Mouse (Mus musculus): Measurements from ENCODE around the gene Kcnh2.
"Not testable (repeated sequence)": the region's sequence is repeated elsewhere in the genome, so short reads cannot be mapped to it uniquely, and the experiment has no call there.

Gene Kcnh2

DNA sequence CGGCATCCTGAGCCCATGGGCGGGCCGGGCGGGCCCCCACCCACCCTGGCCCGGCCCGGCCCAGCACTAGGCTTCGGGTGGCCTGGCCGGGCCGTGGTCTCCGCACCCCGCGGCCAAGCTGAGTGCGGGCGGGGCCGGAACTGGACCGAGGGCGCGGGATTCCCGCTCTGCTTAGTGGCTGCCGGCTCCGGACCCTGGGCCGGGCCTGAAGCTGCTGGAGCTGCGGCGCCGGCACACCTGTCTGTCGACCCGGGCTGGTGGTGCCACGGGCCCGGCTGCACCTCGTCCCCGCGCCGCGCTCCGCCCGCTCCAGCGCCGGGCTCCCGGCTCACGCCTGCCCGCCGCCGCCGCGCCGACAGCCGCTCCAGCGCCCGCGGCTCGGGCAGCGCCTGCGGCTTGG is at the start of gene Kcnh2:
Kcnh2 (minus strand) TSS at position 327 of the 400 bp plus-strand sequence.
- no peak for DNase-seq (ENCODE audit: low spot score)

DNA sequence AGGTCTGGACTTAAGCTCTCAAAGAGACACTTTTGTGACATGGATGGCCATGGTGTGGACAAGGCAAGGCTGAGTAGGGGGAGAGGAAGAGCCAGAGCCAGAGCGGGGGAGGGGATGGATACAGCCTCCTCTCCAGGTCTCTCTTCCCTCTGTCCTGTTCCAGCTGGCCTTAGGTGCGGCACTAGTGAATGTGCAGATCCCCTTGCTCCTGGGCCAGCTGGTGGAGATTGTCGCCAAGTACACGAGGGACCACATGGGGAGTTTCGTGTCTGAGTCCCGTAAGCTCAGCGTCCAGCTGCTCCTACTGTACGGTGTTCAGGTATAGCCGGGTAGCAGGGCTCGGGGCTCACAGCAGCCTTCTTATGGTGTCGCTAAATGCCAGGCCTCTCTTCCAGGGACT is 49.0 kb upstream of the Kcnh2 start:
- no peak for DNase-seq (ENCODE audit: low spot score)

DNA sequence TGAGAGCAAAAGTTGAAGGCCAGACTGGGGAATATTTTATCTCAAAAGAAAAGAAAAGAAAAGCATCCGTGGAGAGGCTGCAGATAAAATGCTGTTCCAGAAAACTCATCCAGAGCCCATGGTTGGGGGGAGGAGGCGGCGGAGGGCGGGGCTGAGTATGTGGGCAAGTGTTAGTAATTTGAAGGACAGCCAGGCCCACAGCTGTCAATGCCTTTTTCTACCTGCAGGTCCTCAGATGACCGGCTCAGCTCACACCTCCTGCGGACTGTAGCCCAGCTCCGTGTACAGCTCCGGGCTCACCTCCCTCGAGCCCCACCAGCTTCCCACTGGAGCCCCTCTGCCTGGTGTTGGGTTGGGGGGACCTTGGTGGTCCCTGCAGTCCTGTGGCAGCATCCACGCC is 48.3 kb upstream of the Kcnh2 start:
- DNase-seq (ENCODE audit: low spot score): no peak

DNA sequence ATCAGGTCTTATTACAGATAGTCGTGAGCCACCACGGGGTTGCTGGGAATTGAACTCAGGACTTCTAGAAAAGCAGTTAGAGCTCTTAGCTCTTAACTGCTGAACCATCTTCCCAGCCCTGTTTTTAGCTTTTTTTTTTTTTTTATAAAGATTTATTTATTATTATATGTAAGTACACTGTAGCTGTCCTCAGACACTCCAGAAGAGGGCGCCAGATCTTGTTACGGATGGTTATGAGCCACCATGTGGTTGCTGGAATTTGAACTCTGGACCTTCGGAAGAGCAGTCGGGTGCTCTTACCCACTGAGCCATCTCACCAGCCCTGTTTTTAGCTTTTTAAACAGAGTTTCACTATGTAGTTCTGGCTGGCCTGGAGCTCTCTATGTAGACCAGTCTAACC is 44.9 kb upstream of the Kcnh2 start:
- not testable (repeated sequence) for DNase-seq (ENCODE audit: low spot score)

DNA sequence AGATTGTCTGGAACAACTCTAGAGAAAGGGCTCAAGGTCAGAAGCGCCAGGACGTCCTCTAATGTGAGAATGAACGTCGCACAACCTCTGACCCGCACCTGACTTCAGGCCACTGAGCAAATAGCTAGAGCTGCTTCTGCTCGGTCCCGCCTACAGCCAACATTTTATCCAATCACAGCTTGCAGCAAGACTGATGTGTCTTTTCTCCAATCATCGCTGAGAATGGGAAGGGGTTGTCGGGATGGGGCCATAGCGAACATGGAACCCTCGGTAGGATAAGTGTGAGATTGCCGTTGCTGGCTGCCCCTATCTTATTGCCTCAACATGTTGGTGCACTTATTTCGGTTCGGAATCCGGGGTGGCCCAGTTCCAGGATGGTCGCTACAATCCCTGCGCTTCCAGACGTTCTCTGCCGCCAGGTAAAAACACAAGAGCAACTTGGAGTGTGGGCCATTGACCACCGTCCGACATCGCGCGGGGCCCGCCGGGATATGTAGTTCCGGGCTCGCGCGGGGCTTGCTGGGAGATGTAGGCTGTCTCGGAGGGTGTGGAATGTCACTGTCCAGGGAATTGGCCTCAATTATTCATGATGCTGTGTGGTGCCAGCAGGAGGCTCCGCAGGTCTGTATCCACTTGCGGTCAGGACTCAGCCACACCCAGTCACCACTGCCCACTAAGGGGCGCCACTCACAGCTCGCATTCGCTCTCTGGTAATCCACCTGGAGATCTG is 42.9 kb upstream of the Kcnh2 start:
- peak; percentile 95 for DNase-seq (ENCODE audit: low spot score)

DNA sequence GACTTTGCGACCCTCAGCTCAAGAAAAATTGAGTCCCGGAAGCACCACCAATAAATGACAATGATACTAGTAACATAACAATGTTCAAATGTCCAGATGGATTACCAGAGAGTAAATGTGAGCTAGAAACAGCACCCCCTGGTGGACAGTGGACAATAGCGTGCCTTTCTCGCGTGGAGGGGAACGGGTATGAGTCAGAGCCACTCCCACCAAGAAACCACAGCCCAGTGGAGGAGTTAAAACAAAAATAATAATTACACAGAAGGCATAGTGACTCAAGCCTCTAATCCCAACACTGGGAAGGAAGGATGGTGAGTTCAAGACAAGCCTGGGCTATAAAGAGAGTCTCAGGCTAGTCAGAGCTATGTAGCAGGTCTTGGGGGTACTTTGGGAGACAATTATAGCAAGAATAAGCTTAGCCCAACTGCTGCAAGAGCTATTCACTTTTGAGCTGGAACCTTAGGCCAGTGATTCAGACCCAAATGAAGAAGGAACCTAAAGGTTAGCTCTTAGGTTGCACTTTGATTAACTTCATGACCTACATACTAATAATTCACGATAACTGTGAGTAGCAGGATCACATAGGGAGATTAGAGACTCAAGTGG is 42.1 kb upstream of the Kcnh2 start, which contains the start of gene Abcb8:
Abcb8 (plus strand) TSS at position 272 of the 606 bp plus-strand sequence.
- DNase-seq (ENCODE audit: low spot score): peak; percentile 91

DNA sequence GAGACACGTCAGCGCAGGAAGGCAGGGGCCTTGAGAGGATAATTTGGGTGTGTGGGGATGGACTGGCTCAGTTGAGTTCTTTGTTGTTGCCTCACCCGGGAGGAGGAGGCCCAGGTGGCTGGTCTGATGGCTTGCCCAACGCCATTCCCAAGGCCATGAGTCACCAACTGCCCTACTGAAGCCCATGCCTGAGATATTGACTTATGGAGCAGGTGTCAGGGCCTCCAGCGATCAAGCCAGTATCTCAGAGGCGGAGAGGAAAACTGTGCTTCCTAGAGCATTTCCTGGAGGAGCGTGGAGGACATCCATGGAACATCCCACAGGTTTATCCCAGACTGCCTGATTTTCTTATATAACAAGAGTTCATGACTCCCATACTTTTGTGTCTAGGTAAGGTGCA is 41.3 kb upstream of the Kcnh2 start:
- no peak for DNase-seq (ENCODE audit: low spot score)

DNA sequence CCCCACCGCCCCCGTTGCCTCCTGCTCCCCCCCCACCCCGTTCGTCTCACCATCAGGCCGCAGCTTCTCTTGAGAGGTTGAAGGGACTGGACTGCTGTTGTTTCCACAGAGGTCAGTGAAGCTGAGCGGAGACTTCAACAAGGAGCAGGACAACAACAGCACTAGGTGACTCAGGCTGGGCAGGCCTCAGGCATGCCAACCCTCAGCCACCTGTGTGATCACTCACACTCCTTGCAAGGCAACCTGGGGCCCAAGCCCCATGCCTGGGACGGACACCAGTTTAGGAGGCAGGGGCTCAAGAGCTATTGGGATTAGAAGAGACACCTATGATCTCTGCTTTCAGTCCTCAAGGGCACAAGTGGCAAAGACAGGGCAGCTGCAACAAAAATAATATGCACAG is 40.5 kb upstream of the Kcnh2 start, which contains the start of gene Atg9b:
Atg9b (minus strand) TSS at position 280 of the 400 bp plus-strand sequence.
- DNase-seq (ENCODE audit: low spot score): no peak

DNA sequence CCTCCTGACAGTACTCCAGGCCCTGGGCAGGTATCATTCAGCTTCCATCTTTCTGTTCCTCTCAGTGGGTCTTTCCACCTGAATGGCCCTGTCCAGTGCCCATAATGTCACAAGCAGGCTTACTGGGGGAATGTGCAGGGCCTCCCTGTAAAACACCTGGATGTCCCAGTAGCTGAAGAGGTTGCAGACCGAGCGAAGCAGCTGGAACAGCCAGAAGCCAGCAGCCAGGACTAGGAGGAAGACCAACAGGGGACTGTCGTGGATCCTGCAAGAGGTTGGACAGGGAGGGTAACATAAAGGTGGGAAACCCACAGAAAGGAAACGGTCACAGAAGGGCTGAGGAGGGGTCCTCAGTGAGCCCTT is 38.2 kb upstream of the Kcnh2 start:
- DNase-seq (ENCODE audit: low spot score): no peak

DNA sequence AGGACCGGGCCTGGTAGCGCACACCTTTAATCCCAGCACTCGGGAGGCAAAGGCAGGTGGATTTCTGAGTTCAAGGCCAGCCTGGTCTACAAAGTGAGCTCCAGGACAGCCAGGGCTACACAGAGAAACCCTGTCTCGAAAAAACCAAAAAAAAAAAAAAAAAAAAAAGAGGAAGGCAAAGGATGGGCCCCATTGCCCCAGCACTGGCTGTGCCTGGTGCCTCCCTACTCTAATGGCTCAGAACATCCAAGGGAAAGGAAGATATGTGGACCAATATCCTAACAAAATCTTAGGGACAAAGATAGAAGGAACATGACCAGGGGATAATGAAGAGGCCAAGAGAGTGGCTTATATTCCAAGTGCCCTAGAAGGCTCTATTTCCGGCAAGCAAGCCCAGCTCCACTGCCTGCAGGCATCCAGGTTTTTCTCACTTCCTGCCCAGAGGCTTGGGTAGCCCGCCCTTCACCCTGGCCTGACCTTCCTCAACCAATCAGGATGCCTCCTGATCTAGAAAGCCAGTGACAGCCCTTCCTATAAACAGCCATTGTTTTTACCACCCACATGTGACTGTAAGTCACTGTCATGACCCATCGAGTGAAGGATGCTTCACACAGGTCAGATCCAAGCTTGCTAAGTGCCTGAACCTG is 37.7 kb upstream of the Kcnh2 start:
- no peak for DNase-seq (ENCODE audit: low spot score)

DNA sequence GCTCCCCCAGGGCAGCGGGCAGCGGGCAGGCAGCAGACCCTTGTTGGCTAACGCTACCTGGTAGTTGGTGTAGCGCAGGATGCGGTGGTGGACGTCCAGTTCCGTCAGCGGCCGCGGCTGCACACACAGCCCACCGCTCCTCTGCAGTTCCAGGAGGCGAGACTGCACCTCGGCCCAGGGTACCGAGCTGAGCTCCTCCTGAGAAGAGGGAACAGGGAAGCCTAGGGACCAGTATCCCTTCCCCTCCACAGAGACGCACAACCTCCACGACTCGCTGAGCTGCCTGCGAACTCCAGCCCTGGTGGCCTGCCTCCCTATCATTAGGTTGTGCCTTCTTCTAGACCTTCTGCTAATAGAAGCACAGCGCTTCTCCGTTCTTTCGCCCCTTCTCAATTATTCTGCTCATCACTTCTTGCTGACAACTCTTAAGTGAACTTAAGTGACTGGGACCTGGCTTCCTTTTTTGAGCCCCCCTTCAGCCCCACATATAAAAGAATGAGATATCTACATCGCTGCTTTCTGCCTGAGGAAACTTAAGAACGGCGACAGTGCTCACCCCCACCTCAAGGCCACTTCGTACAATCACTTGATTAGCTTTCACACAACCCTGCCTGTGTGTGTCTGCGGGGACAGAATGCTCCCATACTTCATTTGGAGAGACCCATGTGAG is 37.0 kb upstream of the Kcnh2 start:
- no peak for DNase-seq (ENCODE audit: low spot score)

DNA sequence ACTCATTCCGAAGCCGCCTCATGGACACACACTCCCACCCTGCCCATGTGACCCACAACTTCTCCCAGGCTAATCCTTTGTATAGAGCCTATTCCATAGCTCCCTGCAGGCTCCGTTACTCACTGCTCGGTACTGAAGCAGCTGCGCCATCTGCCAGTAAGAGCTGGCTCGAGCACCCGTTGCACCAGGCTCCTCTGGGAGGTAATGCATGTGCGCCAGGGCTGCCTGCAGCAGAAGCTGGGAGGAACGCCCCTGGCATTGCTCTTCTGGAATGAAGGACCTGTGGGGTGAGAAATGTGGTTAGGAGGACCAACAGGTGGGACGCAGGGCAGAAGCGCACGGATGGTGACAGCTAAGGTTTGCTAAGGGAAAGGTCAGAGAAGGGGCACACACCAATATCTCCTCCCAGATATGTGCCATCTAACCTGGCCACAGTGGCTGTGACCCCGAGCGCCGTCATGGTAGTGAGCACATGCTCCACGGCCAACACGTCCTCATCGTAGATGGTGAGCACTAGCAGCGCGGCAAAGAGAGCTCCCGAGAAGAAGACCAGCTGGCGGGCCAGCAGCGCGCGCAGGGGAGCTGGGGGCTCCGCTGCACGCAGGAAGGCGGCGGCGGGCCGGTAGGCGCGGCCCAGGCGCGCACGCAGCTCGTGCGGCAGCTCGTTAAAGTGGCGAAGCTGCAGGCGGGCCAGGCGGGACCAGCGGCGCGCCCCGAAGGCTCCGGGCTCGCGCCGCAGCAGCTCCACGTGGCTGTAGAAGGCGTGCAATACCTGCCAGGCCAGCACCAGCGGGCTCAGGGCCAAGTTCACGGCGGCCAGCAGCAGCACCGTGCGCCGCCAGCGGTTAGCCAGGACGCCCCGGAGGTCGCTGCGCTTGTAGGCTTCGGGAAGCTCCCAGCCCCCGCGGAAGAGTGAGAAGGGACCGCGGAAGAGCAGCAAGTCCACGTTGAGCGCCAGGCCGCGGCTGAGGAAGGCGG is 36.1 kb upstream of the Kcnh2 start:
- no peak for DNase-seq (ENCODE audit: low spot score)

DNA sequence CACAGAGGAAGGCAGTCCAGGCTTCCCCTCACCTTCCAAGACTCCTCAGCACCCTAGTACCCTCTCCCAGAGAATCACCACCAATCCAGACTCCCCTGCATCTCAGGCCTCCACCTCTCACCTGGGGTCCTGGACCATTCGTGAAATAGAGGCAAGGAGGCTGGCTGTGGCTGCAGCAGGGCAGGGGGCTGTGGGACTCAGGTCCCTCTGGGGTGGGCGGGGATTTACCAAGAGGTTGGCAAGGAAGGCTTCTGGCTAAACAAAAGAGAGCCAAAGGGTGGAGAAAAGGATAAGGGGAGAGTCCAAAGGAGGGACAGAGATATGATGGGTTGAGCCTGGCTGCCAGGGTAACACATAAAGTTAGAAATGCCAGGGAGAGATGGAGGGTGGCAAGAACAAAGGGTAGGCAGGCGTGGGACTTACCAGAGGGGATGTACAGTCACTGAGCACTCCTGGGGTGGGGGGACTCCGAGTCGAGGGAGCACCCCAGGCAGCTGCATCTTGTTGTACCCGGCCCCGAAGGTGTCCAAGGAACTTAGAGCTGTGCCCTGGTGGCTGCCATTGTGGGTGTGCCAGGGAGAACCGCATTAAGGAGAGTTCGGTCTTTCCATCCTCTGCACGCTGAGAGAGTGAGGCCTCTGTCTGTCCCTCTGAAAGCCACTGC is 34.6 kb upstream of the Kcnh2 start:
- no peak for DNase-seq (ENCODE audit: low spot score)

DNA sequence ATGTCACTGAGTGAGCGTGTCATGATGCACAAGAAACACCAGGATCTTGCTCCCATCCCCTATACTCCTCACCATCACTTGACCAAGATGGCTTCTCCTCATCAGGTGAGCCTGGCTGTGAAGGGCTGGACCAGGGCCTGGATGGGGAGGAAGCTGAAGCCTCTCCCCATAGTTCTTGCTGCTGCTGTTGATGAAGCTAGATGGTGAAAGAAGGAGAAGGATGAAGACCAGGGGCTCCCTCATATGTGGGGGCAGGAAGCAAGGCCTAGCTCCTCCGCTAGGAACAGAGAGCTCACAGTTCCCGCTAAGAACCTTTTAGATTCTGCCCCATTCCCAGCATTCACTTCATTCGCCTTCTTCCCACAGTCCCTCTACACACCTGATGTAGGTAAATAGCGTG is 34.0 kb upstream of the Kcnh2 start:
- DNase-seq (ENCODE audit: low spot score): no peak

DNA sequence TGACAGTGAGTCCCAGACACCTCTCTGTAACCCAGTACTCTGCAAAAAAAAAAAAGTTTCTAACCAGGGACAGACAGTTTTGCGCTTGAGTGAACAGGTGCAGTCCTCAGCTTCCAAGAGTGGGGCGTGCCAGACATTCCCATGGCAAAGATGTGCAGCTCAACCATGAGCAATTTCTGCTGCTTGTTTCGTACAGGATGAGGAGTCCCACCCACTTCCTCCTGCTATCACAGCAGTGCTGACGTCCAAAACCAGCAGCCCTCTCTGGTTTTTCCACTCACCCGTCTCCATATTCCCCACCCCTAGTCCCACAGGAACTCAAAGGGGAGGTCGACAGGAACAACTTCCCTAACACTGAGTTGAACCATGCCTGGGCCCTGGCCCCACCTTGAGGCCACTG is 33.0 kb upstream of the Kcnh2 start:
- no peak for DNase-seq (ENCODE audit: low spot score)

DNA sequence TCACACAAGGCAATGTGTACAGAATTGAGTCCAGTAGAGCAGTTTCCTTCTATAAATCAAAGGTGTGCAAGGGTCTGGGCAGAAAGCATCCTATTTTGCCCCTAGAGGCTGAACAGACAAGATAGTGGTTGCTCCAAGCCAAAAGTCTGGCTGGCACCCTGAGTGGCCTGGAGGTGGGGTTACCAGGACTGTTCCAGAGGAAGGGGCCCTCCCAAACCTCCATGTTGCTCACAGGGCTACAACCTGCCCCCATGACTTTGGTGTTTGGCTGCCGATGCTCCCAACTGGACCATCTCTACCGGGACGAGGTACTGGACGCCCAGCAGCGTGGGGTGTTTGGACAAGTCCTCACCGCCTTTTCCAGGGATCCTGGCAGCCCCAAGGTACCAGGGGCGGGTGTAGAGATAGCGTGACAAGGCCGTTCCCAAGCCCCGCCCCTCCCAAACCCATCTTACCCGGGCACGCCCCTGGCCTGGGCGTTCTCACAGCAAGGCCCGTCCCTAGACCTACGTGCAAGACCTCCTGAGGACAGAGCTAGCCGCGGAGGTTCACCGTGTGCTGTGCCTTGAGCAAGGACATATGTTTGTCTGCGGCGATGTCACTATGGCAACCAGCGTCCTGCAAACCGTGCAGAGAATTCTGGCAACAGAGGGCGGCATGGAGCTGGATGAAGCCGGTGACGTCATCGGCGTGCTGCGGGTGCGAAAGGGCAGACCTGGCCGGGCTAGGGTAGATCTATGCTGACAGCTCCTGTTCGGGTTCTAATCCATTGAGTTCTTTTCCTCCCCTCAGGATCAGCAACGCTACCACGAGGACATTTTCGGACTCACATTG is 31.8 kb upstream of the Kcnh2 start:
- peak; percentile 86 for DNase-seq (ENCODE audit: low spot score)

DNA sequence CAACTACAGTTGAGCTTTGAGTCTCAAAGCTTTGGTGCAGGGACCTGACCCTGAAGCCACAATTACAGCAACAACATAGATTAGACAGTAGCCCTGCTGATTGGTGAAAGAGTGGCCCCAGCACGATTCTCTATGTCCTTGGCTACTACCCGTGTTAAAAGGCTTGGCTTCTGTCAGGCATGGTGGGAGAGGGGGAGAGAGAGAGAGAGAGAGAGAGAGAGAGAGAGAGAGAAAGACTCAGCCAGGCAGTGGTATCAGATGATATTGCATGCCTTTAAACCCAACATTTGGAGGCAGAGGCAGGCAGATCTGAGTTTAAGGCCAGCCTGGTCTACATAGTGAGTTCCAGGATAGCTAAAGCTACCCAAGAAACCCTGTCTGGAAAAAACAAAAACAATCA is 30.6 kb upstream of the Kcnh2 start:
- DNase-seq (ENCODE audit: low spot score): no peak

DNA sequence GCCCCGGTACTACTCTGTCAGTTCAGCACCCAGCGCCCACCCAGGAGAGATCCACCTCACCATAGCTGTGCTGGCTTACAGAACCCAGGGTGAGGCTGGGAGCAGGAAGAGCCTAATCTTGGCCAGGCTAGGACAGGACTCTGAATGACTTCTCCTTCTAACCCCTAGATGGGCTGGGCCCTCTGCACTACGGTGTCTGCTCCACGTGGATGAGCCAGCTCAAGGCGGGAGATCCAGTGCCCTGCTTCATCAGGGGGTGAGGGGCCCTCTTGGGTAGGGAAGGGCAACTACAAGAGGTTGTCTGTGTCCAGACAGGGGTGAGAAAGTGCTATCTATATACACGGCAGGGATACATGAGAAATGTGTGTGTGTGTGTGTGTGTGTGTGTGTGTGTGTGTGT is 30.1 kb upstream of the Kcnh2 start:
- no peak for DNase-seq (ENCODE audit: low spot score)

DNA sequence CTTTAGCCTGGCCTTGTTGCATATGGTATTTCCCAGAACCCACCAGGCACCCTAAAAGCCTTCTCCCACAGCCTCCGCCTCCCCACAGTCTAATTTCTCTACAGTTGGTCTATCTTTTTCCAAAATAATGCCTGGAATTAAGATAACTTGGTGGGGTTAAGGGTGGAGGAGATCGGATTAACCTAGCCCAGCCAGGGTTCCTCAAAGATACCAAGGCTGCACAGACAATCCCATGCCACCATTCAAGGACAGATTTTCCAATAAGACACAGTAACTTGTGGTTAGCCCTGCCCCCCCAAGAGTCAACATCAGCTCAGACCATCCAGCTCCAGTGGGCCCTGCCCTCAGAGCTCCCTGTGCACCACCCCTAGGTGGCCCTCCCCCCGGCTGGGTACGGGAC is 29.1 kb upstream of the Kcnh2 start:
- DNase-seq (ENCODE audit: low spot score): no peak

DNA sequence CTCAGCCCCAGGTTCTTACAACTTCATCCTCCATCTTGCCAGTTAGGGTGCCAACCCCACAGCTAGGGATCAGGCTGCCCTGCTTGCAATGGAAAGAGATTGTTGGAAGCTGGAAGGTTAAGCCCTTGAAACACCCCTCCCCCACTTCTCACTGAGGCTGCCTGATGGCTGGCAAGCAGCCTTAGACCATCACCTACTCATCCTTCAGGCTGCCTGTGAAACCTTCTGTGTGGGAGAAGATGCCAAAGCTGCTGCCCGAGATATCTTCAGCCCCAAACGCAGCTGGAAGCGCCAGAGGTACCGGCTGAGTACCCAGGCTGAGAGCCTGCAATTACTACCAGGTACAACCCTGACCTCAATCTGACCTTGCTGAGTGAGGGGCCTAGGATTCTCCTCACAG is 28.1 kb upstream of the Kcnh2 start:
- DNase-seq (ENCODE audit: low spot score): no peak
